Mouse (Mus musculus): ENCODE measurements at regions not wholly inside any gene's neighbourhood (a gene's known extent, or its start where the extent isn't known, plus 50 kb on each side); places are given as distances from the start of the nearest gene placed in this dataset.

- TF ChIP-seq CTCF (IDR thresholded peaks at IDR 0.05; ENCODE audit: low read depth) = no peak
- no peak for TF ChIP-seq EP300 (IDR thresholded peaks at IDR 0.05; ENCODE audit: low read depth)
Observed at GRCm38 (mm10) chr3:51000938-51001337, 223.3 kb upstream of the Noct start.

All from liver, embryonic 14.5 days (tissue).